In the genomic region with DNA sequence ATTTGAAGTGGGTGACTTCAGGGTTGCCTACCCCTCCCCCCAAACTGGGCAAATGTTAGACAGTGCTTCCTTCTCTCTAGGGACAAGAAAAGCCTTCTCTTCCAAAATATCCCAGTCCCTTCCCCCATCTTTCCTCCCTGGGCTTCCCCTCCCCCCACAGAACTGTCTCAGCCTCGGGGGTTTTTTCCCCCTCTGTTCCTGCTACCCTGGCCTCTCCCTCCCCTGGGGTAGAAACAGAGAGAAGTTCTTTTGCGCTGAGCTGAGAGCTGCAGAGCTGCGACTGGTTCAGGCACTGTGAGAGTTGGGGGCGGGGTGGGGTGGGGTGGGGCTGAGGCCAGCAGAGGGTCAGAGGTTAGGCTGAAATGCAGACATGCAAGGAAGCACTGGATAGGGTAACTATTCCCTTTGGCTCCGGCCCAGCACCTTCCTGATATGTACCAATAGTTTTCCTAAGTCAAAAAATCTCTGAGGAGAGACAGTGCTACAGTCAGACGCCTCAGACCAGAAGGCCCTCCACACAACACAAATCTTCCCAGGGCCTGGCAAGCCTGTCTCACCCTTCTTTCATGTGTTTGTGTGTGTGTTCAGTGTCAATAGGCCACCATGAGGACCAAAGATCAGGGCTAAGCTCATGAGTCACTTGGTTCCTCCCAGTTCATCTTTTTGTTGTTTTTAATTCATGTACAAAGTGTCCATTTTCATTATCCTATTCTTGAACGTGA, we compare ENCODE assay signal across 1 mouse cellular context.
A peak's percentile ranks its signal among the peaks of the same experiment; 100 is the strongest.
TF ChIP-seq lines count a peak whose summit lies in the region.

No protein-coding gene starts in this region.

TF ChIP-seq in MEL, 35 proteins besides CTCF, POLR2A, EP300 and RAD21:
- TF ChIP-seq MAZ (IDR thresholded peaks at IDR 0.05; ENCODE audit: low read depth, low read length): no peak; the same call in none of the 2 replicates
- no peak for TF ChIP-seq CHD1 (IDR thresholded peaks at IDR 0.05; ENCODE audit: low read depth, low read length)
- peak; percentile 38 for TF ChIP-seq CHD2 (IDR thresholded peaks at IDR 0.05; ENCODE audit: low read length)
- TF ChIP-seq POLR2AphosphoS2 (IDR thresholded peaks at IDR 0.05; ENCODE audit: low read length): 0 out of 2 replicates have a peak, but pooled peaks have one; percentile 7
- 0 out of 2 replicates have a peak, but pooled peaks have one; percentile 1 for TF ChIP-seq MAX (IDR thresholded peaks at IDR 0.05; ENCODE audit: low read length)
